Mouse (Mus musculus): ENCODE measurements around the gene Sec22b. TPM values are rescaled to one million over a fixed set of nuclear protein-coding genes. Genes with fewer than 3 reads are reported as not detected.

Gene Sec22b
- polyA plus RNA-seq, 1 experiment: 31.1 TPM

GRCm38 (mm10) chr3:97934331-97935300 lies 33.6 kb downstream of the Sec22b start:
- no peak for TF ChIP-seq POLR2A (IDR thresholded peaks at IDR 0.05; ENCODE audit: low read depth, low read length)
- no peak for TF ChIP-seq CTCF (conservative IDR thresholded peaks at IDR 0.05; ENCODE audit: insufficient read depth, insufficient read length, low read depth, low read length)
- no peaks in the 10 kb centered on the region for H3K27me3 ChIP-seq (replicated peaks; ENCODE audit: control insufficient read depth, insufficient read depth, low read length)
- H3K4me3 ChIP-seq (ENCODE audit: insufficient read depth, low read depth, low read length): no peak overlapping the region
- no peaks in the 10 kb centered on the region for H3K36me3 ChIP-seq (ENCODE audit: control insufficient read depth, insufficient read depth, low read length)
- no peak for DNase-seq
- WGBS: 93% methylated on average over 6 of the region's 6 CpGs
- no peak overlapping the region for H3K27ac ChIP-seq (ENCODE audit: insufficient read depth, low read depth, low read length)
- no peaks in the 10 kb centered on the region for H3K4me1 ChIP-seq (ENCODE audit: control insufficient read depth, insufficient read depth, low read length)

DNA sequence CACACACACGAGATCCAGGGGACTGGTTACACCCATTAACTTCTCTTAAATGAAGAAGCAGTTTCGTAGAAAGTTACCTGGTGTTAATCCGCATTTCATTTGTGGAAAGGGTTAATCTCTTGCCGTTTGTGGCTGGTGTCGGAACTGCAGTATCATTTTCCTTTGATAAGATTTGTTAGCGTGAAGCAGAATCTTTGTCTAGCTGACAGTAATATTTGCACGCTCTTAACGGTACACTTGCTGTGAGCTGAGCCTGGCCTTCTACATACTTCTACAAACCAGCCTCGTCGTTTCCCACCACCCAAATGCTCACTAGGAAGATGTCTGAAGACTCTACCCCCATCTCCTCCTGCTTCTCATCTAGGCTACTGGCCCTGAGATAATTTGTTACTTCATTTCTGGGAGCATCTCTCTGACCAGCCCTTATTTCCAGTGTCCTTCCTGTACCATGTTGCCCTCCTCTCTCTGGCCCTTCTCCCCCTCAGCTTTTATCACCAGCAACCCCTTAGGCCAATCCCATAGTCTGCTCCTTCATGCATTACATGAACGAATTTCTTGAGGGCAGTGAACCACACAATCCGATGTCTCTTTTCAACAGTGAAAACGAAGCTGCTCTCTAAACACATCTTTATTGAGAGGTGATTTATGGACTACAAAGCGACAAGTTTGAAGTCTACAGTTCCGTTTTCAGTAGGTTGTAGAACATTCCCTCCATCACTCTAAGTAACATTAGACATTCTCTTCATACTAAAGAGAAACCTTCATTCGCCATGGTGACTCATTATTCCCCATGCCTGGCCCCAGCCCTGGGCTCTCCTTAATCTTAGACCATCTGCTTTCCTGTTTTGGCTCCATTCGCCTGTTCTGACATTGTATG lies 36.3 kb downstream of the Sec22b start:
- no peaks in the 10 kb centered on the region for H3K27me3 ChIP-seq (replicated peaks; ENCODE audit: control insufficient read depth, insufficient read depth, low read length)
- DNase-seq: peak; percentile 10
- no peaks in the 10 kb centered on the region for H3K36me3 ChIP-seq (ENCODE audit: control insufficient read depth, insufficient read depth, low read length)
- WGBS: 37% methylated on average over 17 of the region's 17 CpGs
- no peak overlapping the region for H3K27ac ChIP-seq (ENCODE audit: insufficient read depth, low read depth, low read length)
- no peak for TF ChIP-seq POLR2A (IDR thresholded peaks at IDR 0.05; ENCODE audit: low read depth, low read length)
- no peak for TF ChIP-seq CTCF (conservative IDR thresholded peaks at IDR 0.05; ENCODE audit: insufficient read depth, insufficient read length, low read depth, low read length)
- H3K4me3 ChIP-seq (ENCODE audit: insufficient read depth, low read depth, low read length): no peak overlapping the region
- H3K4me1 ChIP-seq (ENCODE audit: control insufficient read depth, insufficient read depth, low read length): no peaks in the 10 kb centered on the region

- Histone ChIP-seq H3K36me3 (ENCODE audit: control insufficient read depth, insufficient read depth, low read length) (no peaks in the 10 kb centered on the region), H3K27ac (ENCODE audit: insufficient read depth, low read depth, low read length) (no peak overlapping the region), H3K4me1 (ENCODE audit: control insufficient read depth, insufficient read depth, low read length) (0 out of 2 replicates have a peak, but pooled peaks cover 3% of the 10 kb centered on the region), H3K27me3 (replicated peaks; ENCODE audit: control insufficient read depth, insufficient read depth, low read length) (no peaks in the 10 kb centered on the region), H3K4me3 (ENCODE audit: insufficient read depth, low read depth, low read length) (no peak overlapping the region)
- WGBS: 54% methylated on average over 6 of the region's 6 CpGs
- no peak for DNase-seq
- TF ChIP-seq POLR2A (IDR thresholded peaks at IDR 0.05; ENCODE audit: low read depth, low read length) (no peak), CTCF (conservative IDR thresholded peaks at IDR 0.05; ENCODE audit: insufficient read depth, insufficient read length, low read depth, low read length) (no peak)
Observed at GRCm38 (mm10) chr3:97937945-97938266, 36.9 kb downstream of the Sec22b start.

DNA sequence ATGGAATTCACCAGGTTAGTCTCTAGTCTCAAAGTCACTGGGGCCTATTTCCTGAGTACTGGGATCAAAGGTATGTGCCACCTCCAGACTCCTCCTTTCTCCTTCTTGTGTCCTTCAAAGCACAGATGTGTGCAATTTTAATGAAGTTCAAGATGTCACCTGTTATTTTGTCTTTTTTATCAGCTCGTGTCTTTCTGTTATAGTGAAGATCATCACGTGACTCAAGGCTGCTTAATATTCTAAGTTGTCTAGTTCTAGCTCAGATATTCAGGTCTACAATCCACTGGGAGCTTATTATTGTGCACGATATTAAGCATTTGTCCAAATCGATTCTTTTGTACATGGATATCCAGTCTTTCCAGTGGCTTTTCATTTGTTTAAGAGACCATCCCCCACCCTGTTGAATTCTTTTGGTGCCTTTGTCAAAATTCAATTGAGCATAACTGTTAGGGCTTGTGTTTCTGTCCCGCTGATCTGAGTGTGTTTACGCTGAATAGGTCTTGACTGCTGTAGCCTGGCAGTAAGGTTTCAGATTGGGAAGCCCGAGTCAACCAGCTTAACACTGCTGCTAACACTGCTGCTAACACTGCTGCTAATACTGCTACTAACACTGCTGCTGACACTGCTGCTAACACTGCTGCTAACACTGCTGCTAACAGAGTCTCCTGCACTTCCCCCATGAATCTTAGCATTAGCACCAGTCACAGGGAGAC lies 38.0 kb downstream of the Sec22b start:
- TF ChIP-seq POLR2A (IDR thresholded peaks at IDR 0.05; ENCODE audit: low read depth, low read length) (no peak), CTCF (conservative IDR thresholded peaks at IDR 0.05; ENCODE audit: insufficient read depth, insufficient read length, low read depth, low read length) (no peak)
- Histone ChIP-seq H3K27ac (ENCODE audit: insufficient read depth, low read depth, low read length) (no peak overlapping the region), H3K4me1 (ENCODE audit: control insufficient read depth, insufficient read depth, low read length) (0 out of 2 replicates have a peak, but pooled peaks cover 3% of the 10 kb centered on the region), H3K27me3 (replicated peaks; ENCODE audit: control insufficient read depth, insufficient read depth, low read length) (no peaks in the 10 kb centered on the region), H3K36me3 (ENCODE audit: control insufficient read depth, insufficient read depth, low read length) (no peaks in the 10 kb centered on the region), H3K4me3 (ENCODE audit: insufficient read depth, low read depth, low read length) (no peak overlapping the region)
- 68% methylated on average over 7 of the region's 7 CpGs for WGBS
- DNase-seq: no peak

- Histone ChIP-seq H3K4me1 (ENCODE audit: control insufficient read depth, insufficient read depth, low read length) (0 out of 2 replicates have a peak, but pooled peaks cover 3% of the 10 kb centered on the region), H3K4me3 (ENCODE audit: insufficient read depth, low read depth, low read length) (no peak overlapping the region), H3K27me3 (replicated peaks; ENCODE audit: control insufficient read depth, insufficient read depth, low read length) (no peaks in the 10 kb centered on the region), H3K36me3 (ENCODE audit: control insufficient read depth, insufficient read depth, low read length) (no peaks in the 10 kb centered on the region), H3K27ac (ENCODE audit: insufficient read depth, low read depth, low read length) (no peak overlapping the region)
- 43% methylated on average over 10 of the region's 10 CpGs for WGBS
- no peak for TF ChIP-seq CTCF (conservative IDR thresholded peaks at IDR 0.05; ENCODE audit: insufficient read depth, insufficient read length, low read depth, low read length)
- TF ChIP-seq POLR2A (IDR thresholded peaks at IDR 0.05; ENCODE audit: low read depth, low read length): no peak
- no peak for DNase-seq
Observed at GRCm38 (mm10) chr3:97939626-97940510, 38.9 kb downstream of the Sec22b start.

All from kidney, adult 2 months (tissue).